Mouse (Mus musculus): ENCODE data around the gene Rsph3a. TPM values are rescaled to one million over a fixed set of nuclear protein-coding genes. Genes with fewer than 3 reads are reported as not detected.
"Not testable (repeated sequence)": the region's sequence is repeated elsewhere in the genome, so short reads cannot be mapped to it uniquely, and the experiment has no call there.

Gene Rsph3a
- total RNA-seq, 2 experiments from 2014 or later, result 36.1 to 38.6 TPM

GRCm38 (mm10) chr17:8022675-8023074, 77.3 kb downstream of the Rsph3a start:
- DNase-seq; intact Hi-C loops (cut with DNase I): not testable (repeated sequence)

- intact Hi-C loops (cut with DNase I); DNase-seq: not testable (repeated sequence)
Observed at GRCm38 (mm10) chr17:8027475-8028168, 82.2 kb downstream of the Rsph3a start.

Other genes starting within 250 kb of the Rsph3a start
- gene Fndc1, start 118.3 kb upstream of the Rsph3a start, total RNA-seq (2021), result 10 to 100 TPM; 45.6 to 58.2 TPM
- gene Tagap, start 19.6 kb upstream of the Rsph3a start, total RNA-seq (2021), result 1 to 10 TPM; 2.4 to 3.1 TPM
- gene Gm49673, start 202.2 kb downstream of the Rsph3a start, total RNA-seq (2021), result under 1 TPM in 1 of 2 experiments, not detected in 1; 0.10 TPM
- gene Rnaset2a, start 202.5 kb downstream of the Rsph3a start, total RNA-seq (2021), result 10 to 100 TPM; 23.6 to 27.0 TPM
- gene Fgfr1op, start 219.9 kb downstream of the Rsph3a start, total RNA-seq (2021), result 10 to 100 TPM; 12.9 to 14.5 TPM

All from heart, postnatal 14 days (tissue).